Mouse (Mus musculus): ENCODE measurements around the gene Ryr2. TPM values are rescaled to one million over a fixed set of nuclear protein-coding genes. Genes with fewer than 3 reads are reported as not detected.

The Ryr2 gene
- total and polyA plus RNA-seq, 3 experiments: 0.11 to 0.13 TPM; not detected in 1

DNA sequence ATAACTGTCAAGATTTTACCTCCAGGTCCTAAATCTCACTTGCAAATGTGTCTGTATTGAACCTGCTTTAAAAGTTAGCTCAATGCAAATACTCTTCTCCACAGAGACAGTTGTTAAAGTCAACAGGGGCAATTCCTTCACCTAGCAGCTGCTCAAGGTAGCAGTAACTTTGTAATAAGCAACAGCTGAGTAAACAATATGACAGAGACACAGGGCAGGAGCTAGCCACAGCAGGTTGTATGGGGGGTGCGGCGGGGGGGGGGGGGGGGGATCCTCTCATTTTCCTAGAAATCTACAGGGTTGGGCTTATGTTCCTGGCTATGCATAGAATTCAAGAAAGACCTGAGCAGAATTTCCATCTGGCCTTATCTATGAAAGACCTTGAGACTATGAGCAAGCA is 339.8 kb downstream of the Ryr2 start:
- DNase-seq (ENCODE audit: extremely low read depth): no peak
- Histone ChIP-seq H3K79me2 (replicated peaks; ENCODE audit: control insufficient read depth, extremely low read depth, insufficient read depth, poor library complexity, severe bottlenecking) (no peaks in the 10 kb centered on the region), H3K36me3 (replicated peaks in 1 of 2; ENCODE audit: control insufficient read depth in 1 of 2, insufficient read depth in 1 of 2, low read length in 1 of 2) (no peaks in the 10 kb centered on the region), H3K4me3 (replicated peaks in 1 of 3; ENCODE audit: low read depth in 2 of 3, low read length in 2 of 3, poor library complexity in 1 of 3) (no peak overlapping the region), H3K9me3 (replicated peaks; ENCODE audit: low read length) (peaks cover 10% of the 10 kb centered on the region), H3K4me2 (ENCODE audit: insufficient read depth, low read depth, poor library complexity, severe bottlenecking) (no peak overlapping the region), H3K27ac (ENCODE audit: insufficient read depth, low read depth) (no peak overlapping the region), H3K9ac (ENCODE audit: insufficient read depth, low read depth) (no peak overlapping the region), H3K27me3 (replicated peaks) (no peaks in the 10 kb centered on the region), H3K4me1 (ENCODE audit: control insufficient read depth in 1 of 2, insufficient read depth in 2 of 2) (no peaks in the 10 kb centered on the region)
- TF ChIP-seq CHD2 (IDR thresholded peaks at IDR 0.05; ENCODE audit: low read length): no peak
- no peak for TF ChIP-seq ZKSCAN1 (IDR thresholded peaks at IDR 0.05; ENCODE audit: borderline replicate concordance, low read depth, low read length)
- no peak for TF ChIP-seq HCFC1 (IDR thresholded peaks at IDR 0.05; ENCODE audit: low read depth, low read length)
- no peak for TF ChIP-seq SMC3 (IDR thresholded peaks at IDR 0.05; ENCODE audit: low read depth, low read length)
- TF ChIP-seq CTCF (conservative IDR thresholded peaks at IDR 0.05 in 1 of 2, IDR thresholded peaks at IDR 0.05 in 1 of 2; ENCODE audit: low read depth in 2 of 2, low read length in 2 of 2): no peak
- TF ChIP-seq BHLHE40 (IDR thresholded peaks at IDR 0.05; ENCODE audit: low read depth, low read length): no peak
- TF ChIP-seq PAX5 (IDR thresholded peaks at IDR 0.05; ENCODE audit: low read length): no peak
- TF ChIP-seq MAFK (IDR thresholded peaks at IDR 0.05; ENCODE audit: insufficient replicate concordance, low read length): no peak
- TF ChIP-seq MAX (IDR thresholded peaks at IDR 0.05; ENCODE audit: low read length): no peak
- TF ChIP-seq MYC (IDR thresholded peaks at IDR 0.05; ENCODE audit: low read depth, low read length): no peak
- no peak for TF ChIP-seq RAD21 (IDR thresholded peaks at IDR 0.05; ENCODE audit: low read depth, low read length)
- TF ChIP-seq IRF4 (IDR thresholded peaks at IDR 0.05; ENCODE audit: low read depth, low read length): no peak
- TF ChIP-seq TBP (conservative IDR thresholded peaks at IDR 0.05; ENCODE audit: low read depth, low read length): no peak
- no peak for TF ChIP-seq MAZ (IDR thresholded peaks at IDR 0.05; ENCODE audit: low read depth, low read length)
- no peak for TF ChIP-seq ZMIZ1 (IDR thresholded peaks at IDR 0.05; ENCODE audit: low read depth, low read length)
- TF ChIP-seq ZC3H11A (IDR thresholded peaks at IDR 0.05; ENCODE audit: low read depth, low read length): no peak
- TF ChIP-seq NELFE (IDR thresholded peaks at IDR 0.05; ENCODE audit: low read depth, low read length): no peak
- no peak for TF ChIP-seq TCF12 (IDR thresholded peaks at IDR 0.05; ENCODE audit: low read depth, low read length)
- TF ChIP-seq KAT2A (IDR thresholded peaks at IDR 0.05; ENCODE audit: insufficient replicate concordance, low read length): no peak
- no peak for TF ChIP-seq GABPA (IDR thresholded peaks at IDR 0.05; ENCODE audit: insufficient replicate concordance, low read depth, low read length)
- in situ Hi-C loops (cut with MboI; ENCODE audit: low pct_ligation_motif_present, low pct_unique_long_range_greater_than_20kb, low sequenced_read_pairs) (no loop called here), dilution Hi-C loops (cut with MboI; ENCODE audit: extremely low pct_ligation_motif_present, extremely low pct_unique_long_range_greater_than_20kb, low sequenced_read_pairs) (no loop called here)

DNA sequence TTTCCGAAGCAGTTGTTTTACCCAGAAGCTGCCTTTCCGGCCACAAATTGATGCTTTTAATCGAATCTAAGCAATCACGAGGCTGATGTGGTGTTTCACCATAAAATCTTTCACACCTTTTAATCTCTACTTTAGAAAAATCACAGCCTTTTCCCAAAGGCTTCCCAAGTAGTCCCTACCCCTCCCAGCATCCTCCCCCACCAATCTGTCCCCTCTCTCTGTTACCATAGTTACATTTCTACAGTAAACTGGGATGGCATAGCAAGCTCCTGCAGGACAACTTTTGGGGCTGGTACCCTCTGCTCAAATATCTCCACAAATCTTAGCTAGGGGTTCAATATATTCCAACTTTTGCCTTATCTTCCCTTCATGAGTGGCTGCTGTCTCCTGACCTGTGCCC is 342.8 kb downstream of the Ryr2 start:
- TF ChIP-seq MYC (IDR thresholded peaks at IDR 0.05; ENCODE audit: low read depth, low read length) (no peak), RCOR1 (conservative IDR thresholded peaks at IDR 0.05; ENCODE audit: low read depth, low read length) (no peak), TBP (conservative IDR thresholded peaks at IDR 0.05; ENCODE audit: low read depth, low read length) (no peak), NELFE (IDR thresholded peaks at IDR 0.05; ENCODE audit: low read depth, low read length) (no peak), MXI1 (IDR thresholded peaks at IDR 0.05; ENCODE audit: low read depth, low read length) (no peak), USF2 (conservative IDR thresholded peaks at IDR 0.05; ENCODE audit: low read depth, low read length) (no peak)
- H3K36me3 ChIP-seq (replicated peaks in 1 of 2; ENCODE audit: control insufficient read depth in 1 of 2, insufficient read depth in 1 of 2, low read length in 1 of 2): no peaks in the 10 kb centered on the region
- H3K4me1 ChIP-seq (ENCODE audit: control insufficient read depth in 1 of 2, insufficient read depth in 2 of 2): no peaks in the 10 kb centered on the region
- H3K27ac ChIP-seq (ENCODE audit: insufficient read depth, low read depth): no peak overlapping the region
- no peak overlapping the region for H3K9ac ChIP-seq (ENCODE audit: insufficient read depth, low read depth)
- no peaks in the 10 kb centered on the region for H3K27me3 ChIP-seq (replicated peaks)
- dilution Hi-C loops (cut with MboI; ENCODE audit: extremely low pct_ligation_motif_present, extremely low pct_unique_long_range_greater_than_20kb, low sequenced_read_pairs): no loop called here
- peaks cover 10% of the 10 kb centered on the region for H3K9me3 ChIP-seq (replicated peaks; ENCODE audit: low read length)
- in situ Hi-C loops (cut with MboI; ENCODE audit: low pct_ligation_motif_present, low pct_unique_long_range_greater_than_20kb, low sequenced_read_pairs): no loop called here
- no peak for DNase-seq (ENCODE audit: extremely low read depth)
- no peak overlapping the region for H3K4me3 ChIP-seq (replicated peaks in 1 of 3; ENCODE audit: low read depth in 2 of 3, low read length in 2 of 3, poor library complexity in 1 of 3)
- H3K4me2 ChIP-seq (ENCODE audit: insufficient read depth, low read depth, poor library complexity, severe bottlenecking): no peak overlapping the region
- H3K79me2 ChIP-seq (replicated peaks; ENCODE audit: control insufficient read depth, extremely low read depth, insufficient read depth, poor library complexity, severe bottlenecking): no peaks in the 10 kb centered on the region

Measured in CH12.LX (cell line).